Mouse (Mus musculus) midbrain, embryonic 13.5 days (tissue): ENCODE results near the gene Foxp3. TPM values are rescaled to one million over a fixed set of nuclear protein-coding genes. Genes with fewer than 3 reads are reported as not detected.
A peak's percentile ranks its signal among the peaks of the same experiment; 100 is the strongest.

Experiments
- ATAC-seq: fragments of 200-750 bp; cut with Nextera tagmentation; 2 replicates; pipeline ENCODE4 v1.8.0; 2017; ENCODE audit warnings: mild to moderate bottlenecking, moderate TSS enrichment, moderate library complexity
- H3K27ac ChIP-seq: fragments of 300-500 bp; sonication (generic); 2 replicates; pipeline ENCODE4 v1.5.1; 2015; ENCODE audit warnings: inconsistent platforms, mild to moderate bottlenecking, moderate library complexity
- H3K27me3 ChIP-seq: fragments of 300-500 bp; sonication (generic); 2 replicates; pipeline ENCODE4 v1.6.1; 2015; ENCODE audit warnings: mild to moderate bottlenecking, inconsistent platforms
- H3K36me3 ChIP-seq: fragments of 300-500 bp; sonication (generic); 2 replicates; pipeline ENCODE4 v1.6.1; 2015; ENCODE audit warnings: mild to moderate bottlenecking, inconsistent platforms
- H3K4me1 ChIP-seq: fragments of 300-500 bp; sonication (generic); replicated peaks from 2 replicates; pipeline ENCODE4 v1.6.1; 2015; ENCODE audit warnings: inconsistent platforms
- H3K4me2 ChIP-seq: fragments of 300-500 bp; sonication (generic); replicated peaks from 2 replicates; pipeline ENCODE4 v1.6.1; 2015; ENCODE audit warnings: moderate library complexity, mild to moderate bottlenecking, inconsistent platforms
- H3K4me3 ChIP-seq: fragments of 300-500 bp; sonication (generic); replicated peaks from 2 replicates; pipeline ENCODE4 v1.5.1; 2015; ENCODE audit warnings: mild to moderate bottlenecking, inconsistent platforms
- H3K9ac ChIP-seq: fragments of 300-500 bp; sonication (generic); replicated peaks from 2 replicates; pipeline ENCODE4 v1.6.1; 2015; ENCODE audit warnings: mild to moderate bottlenecking, inconsistent platforms
- H3K9me3 ChIP-seq: fragments of 300-500 bp; sonication (generic); 2 replicates; pipeline ENCODE4 v1.6.1; 2016; ENCODE audit warnings: mild to moderate bottlenecking, inconsistent platforms
- WGBS: fragments of 180-500 bp; shearing (Covaris S2); methylation state at CpG from one replicate; pipeline ENCODE4 v1.1.7; 2015; 5-methylcytosine and 5-hydroxymethylcytosine counted together
- polyA plus RNA-seq: library from polyadenylated mRNA; unstranded; fragments of >200 nt; fragmentation: Nextera tagmentation; extraction: Ambion mirVana; gene quantifications from 2 replicates; pipeline ENCODE4 v1.2.1, GENCODE M21; 2015

Foxp3 gene
- polyA plus RNA-seq = 0.11 and 0.30 TPM in 2 replicates

DNA sequence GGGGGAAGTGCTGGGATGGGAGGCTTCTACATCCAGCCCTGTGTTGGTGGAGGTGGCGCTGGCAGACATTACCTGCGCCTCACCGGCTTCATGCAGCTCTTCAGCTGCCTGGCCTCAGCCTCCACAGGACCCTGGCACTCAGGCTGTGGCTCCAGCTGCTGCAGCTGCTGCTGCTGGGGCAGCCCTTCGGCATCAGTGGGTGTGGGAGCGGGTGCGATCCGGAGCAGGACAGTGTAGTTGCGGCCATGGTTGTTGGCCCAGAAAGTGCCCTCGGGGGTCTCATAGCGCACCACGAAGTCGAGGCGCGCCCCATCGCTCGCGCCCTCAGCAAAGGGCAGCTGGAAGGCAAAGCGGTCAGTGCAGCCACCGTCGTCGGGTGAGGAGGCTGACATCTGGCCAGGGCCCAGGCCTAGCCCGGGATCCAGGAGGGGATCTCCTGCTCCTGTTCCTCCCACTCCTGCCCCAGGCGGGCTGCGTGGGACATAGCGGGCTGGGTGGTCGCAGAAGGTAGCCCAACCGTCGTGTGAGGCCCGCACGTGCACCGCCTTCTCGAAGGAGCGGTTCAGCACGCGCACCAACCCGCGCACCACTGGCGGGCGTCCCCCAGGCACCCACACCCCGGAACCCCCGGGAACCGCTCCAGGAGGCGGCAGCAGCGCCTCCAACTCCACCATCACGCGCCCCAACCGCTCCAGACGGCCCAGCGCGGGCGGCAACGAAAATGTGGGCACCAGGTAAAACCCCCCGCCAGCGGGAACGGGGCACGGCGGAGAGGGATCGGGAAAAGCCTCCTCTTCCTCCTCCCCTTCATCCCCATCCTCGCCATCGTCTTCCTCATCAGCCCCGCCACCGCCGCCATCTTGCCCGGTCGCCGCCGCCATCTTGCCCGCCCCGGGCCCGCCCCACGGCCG, at the start of gene Foxp3:
Gene Foxp3 (plus strand): TSS at position 469 of the 911 bp plus-strand sequence.
- Histone ChIP-seq H3K9me3 (no peaks in the 10 kb centered on the region), H3K4me2 (peak within 1 kb of the TSS; percentile 62), H3K9ac (peak within 1 kb of the TSS; percentile 77), H3K36me3 (no peaks in the 10 kb centered on the region), H3K4me3 (peak within 1 kb of the TSS; percentile 53), H3K4me1 (peaks cover 34% of the 10 kb centered on the region), H3K27ac (peak within 1 kb of the TSS; percentile 90), H3K27me3 (no peaks in the 10 kb centered on the region)
- ATAC-seq = peak; percentile 11
- 44% methylated on average over 55 of the region's 72 CpGs for WGBS

- Histone ChIP-seq H3K27me3 (no peaks in the 10 kb centered on the region), H3K4me3 (no peak overlapping the region), H3K4me2 (no peak overlapping the region), H3K9ac (no peak overlapping the region), H3K4me1 (0 out of 2 replicates have a peak, but pooled peaks cover 3% of the 10 kb centered on the region), H3K27ac (no peak overlapping the region), H3K9me3 (no peaks in the 10 kb centered on the region), H3K36me3 (no peaks in the 10 kb centered on the region)
- 34% methylated on average over 3 of the region's 3 CpGs for WGBS
- ATAC-seq = no peak
Observed at GRCm38 (mm10) chrX:7524961-7525360, 48.5 kb upstream of the Foxp3 start.

- Histone ChIP-seq H3K4me1 (no peaks in the 10 kb centered on the region), H3K4me2 (no peak overlapping the region), H3K27ac (no peak overlapping the region), H3K9ac (no peak overlapping the region), H3K9me3 (no peaks in the 10 kb centered on the region), H3K4me3 (no peak overlapping the region), H3K27me3 (no peaks in the 10 kb centered on the region), H3K36me3 (no peaks in the 10 kb centered on the region)
- 89% methylated on average over 4 of the region's 4 CpGs for WGBS
- no peak for ATAC-seq
Observed at GRCm38 (mm10) chrX:7553474-7553873, 20.0 kb upstream of the Foxp3 start.

DNA sequence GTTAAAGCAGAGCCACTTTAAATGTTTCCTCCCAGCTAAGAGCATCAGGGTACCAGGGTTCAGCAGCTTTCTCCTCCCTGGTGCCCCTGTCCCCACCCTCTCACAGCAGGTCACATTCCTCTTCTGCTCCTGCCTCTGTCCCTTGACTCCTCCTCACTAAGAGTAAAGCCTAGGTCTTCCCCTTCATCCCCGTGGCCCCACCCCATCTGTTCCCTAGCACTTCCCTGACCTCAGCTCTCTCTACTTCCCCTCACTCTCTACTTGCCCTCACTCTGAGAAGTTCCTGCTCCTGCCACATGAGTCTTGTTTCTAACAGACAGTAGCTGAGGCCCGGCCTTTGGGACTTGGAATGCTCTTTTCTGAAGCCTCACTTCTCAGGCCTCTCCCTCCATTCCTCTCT, 10.4 kb upstream of the Foxp3 start:
- no peak overlapping the region for H3K4me3 ChIP-seq
- no peak for ATAC-seq
- no peak overlapping the region for H3K9ac ChIP-seq
- no peak overlapping the region for H3K4me2 ChIP-seq
- H3K36me3 ChIP-seq = peaks cover 14% of the 10 kb centered on the region
- no peaks in the 10 kb centered on the region for H3K4me1 ChIP-seq
- WGBS = 44% methylated on average over 2 of the region's 2 CpGs
- no peaks in the 10 kb centered on the region for H3K27me3 ChIP-seq
- H3K27ac ChIP-seq = no peak overlapping the region
- H3K9me3 ChIP-seq = no peaks in the 10 kb centered on the region

- Histone ChIP-seq H3K36me3 (no peaks in the 10 kb centered on the region), H3K4me2 (no peak overlapping the region), H3K9me3 (no peaks in the 10 kb centered on the region), H3K4me1 (peaks cover 14% of the 10 kb centered on the region), H3K27me3 (no peaks in the 10 kb centered on the region), H3K9ac (no peak overlapping the region), H3K4me3 (no peak overlapping the region), H3K27ac (no peak overlapping the region)
- ATAC-seq = no peak
- 83% methylated on average over 6 of the region's 6 CpGs for WGBS
Observed at GRCm38 (mm10) chrX:7566352-7566751, 7.1 kb upstream of the Foxp3 start.

- Histone ChIP-seq H3K4me3 (no peak overlapping the region), H3K27me3 (no peaks in the 10 kb centered on the region), H3K27ac (no peak overlapping the region), H3K9me3 (no peaks in the 10 kb centered on the region), H3K9ac (no peak overlapping the region), H3K36me3 (no peaks in the 10 kb centered on the region), H3K4me1 (peaks cover 25% of the 10 kb centered on the region), H3K4me2 (no peak overlapping the region)
- WGBS = 69% methylated on average over 9 of the region's 9 CpGs
- ATAC-seq = no peak
Observed at GRCm38 (mm10) chrX:7567491-7567890, 6.0 kb upstream of the Foxp3 start.

DNA sequence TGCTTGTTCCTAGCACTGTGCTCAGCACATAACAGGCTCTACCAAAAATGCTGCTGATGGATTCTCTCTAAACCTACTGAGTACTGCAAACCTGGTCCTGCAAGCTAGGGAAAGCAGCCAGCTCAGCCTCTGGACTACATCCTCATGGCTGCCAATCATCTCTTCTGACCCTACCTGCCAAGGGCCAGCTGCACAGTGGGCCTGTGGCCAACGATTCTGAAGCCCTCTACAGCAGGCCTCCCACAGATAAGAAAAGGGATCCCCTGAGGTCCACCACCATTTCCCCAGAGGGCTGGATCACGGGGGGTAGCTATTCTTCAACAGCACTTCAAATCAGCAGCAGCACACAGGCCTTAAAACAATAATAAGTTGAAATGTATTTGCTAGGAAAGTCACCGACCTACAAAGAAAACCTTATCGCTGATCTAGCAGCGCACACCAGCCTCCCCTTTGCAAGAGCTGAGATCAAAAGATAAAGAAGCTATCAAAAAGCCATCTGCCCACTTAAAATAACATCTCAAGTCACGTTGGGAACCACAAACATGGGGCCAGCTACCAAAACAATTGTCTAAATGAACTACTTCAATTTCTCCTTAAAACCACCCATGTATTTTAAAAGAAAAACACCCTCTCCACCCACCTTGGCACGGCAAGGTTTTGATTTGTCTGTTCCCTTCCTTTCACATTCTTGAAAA, 2.8 kb upstream of the Foxp3 start:
- Histone ChIP-seq H3K4me1 (peaks cover 34% of the 10 kb centered on the region), H3K4me3 (no peak overlapping the region), H3K36me3 (no peaks in the 10 kb centered on the region), H3K27ac (no peak overlapping the region), H3K9ac (no peak overlapping the region), H3K4me2 (no peak overlapping the region), H3K9me3 (no peaks in the 10 kb centered on the region), H3K27me3 (no peaks in the 10 kb centered on the region)
- no peak for ATAC-seq
- WGBS = 71% methylated on average over 7 of the region's 7 CpGs

DNA sequence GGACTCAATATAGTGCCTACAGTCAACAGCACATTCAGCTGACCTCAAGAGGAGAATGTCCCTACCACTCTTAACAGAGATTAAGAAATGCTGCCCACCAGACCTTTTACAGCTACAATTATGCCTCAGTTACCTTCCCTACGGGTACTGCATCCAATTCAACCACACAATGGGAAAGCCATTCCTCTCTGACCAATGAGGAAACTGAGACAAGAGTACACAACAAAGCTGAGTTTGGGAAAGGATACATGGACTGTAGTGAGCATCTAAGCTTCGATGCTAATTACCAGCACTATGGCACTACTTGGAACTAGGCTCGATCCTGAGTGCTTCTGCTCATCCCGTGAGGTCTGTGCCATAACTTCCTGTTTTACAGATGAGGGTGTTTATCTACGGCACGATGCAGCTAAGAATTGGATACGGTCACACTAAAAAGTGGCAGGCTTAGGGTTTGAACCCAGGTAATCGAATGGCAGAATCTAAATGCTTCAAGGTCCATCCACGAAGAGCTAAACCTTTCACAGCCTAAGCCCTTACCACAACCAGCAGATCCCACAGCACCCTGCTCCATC, 1.8 kb upstream of the Foxp3 start:
- Histone ChIP-seq H3K4me2 (no peak overlapping the region), H3K27ac (no peak overlapping the region), H3K9ac (no peak overlapping the region), H3K27me3 (no peaks in the 10 kb centered on the region), H3K9me3 (no peaks in the 10 kb centered on the region), H3K36me3 (no peaks in the 10 kb centered on the region), H3K4me1 (peaks cover 34% of the 10 kb centered on the region), H3K4me3 (no peak overlapping the region)
- ATAC-seq = no peak
- WGBS = 91% methylated on average over 9 of the region's 9 CpGs

DNA sequence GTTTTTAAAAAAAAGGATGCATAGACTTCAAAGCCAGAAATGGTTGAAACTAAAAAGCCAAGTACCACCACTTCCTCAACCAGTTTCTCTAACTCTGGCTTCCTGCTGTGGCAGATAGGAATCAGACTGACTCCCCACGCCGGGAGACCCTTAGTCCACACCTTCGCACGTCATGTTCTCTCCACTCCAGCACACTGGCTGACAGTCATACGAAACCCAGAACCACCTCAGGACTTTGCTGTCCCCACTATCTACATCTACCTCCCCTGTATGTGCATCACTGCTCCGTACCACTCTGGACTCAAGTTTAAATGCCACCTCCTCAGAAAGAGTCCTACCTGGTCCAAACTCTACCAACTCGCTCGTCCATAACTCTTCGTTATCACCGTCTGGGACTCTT, 978 bp upstream of the Foxp3 start:
- Histone ChIP-seq H3K4me2 (peak overlapping the region; percentile 62), H3K27me3 (no peaks in the 10 kb centered on the region), H3K4me3 (0 out of 2 replicates have a peak overlapping the region, but pooled peaks have one; percentile 53), H3K4me1 (peaks cover 34% of the 10 kb centered on the region), H3K9ac (no peak overlapping the region), H3K27ac (no peak overlapping the region), H3K36me3 (no peaks in the 10 kb centered on the region), H3K9me3 (no peaks in the 10 kb centered on the region)
- no peak for ATAC-seq
- 94% methylated on average over 10 of the region's 10 CpGs for WGBS

GRCm38 (mm10) chrX:7574087-7574884, 842 bp downstream of the Foxp3 start, which contains the start of gene Ppp1r3f:
Ppp1r3f (minus strand) TSS chrX:7574283.
- ATAC-seq = peak; percentile 98
- H3K4me2 ChIP-seq = peak within 1 kb of the TSS; percentile 62
- WGBS = 21% methylated on average over 55 of the region's 65 CpGs
- no peaks in the 10 kb centered on the region for H3K27me3 ChIP-seq
- peak within 1 kb of the TSS; percentile 90 for H3K27ac ChIP-seq
- H3K4me1 ChIP-seq = peaks cover 34% of the 10 kb centered on the region
- no peaks in the 10 kb centered on the region for H3K36me3 ChIP-seq
- H3K4me3 ChIP-seq = peak within 1 kb of the TSS; percentile 53
- peak within 1 kb of the TSS; percentile 77 for H3K9ac ChIP-seq
- H3K9me3 ChIP-seq = no peaks in the 10 kb centered on the region

DNA sequence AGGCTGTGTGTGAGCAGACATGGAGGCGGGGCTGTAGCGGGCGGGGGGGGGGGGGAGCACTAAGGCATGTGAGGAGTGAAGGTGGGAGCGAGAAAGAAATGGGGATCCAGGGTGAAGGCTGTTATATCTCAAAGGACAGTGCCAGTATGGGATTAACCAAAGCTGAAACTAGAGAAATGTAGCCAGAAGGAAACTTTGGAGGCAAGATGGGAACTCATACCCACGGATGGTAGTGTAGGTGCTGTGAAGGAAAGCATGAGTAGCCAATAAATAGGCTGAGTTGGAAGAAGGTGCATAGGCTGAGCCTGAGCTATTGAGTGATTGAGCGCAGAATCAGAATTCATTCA, 1.4 kb downstream of the Foxp3 start:
- H3K4me2 ChIP-seq = peak overlapping the region; percentile 49
- H3K9ac ChIP-seq = no peak overlapping the region; the same call in 1 of the 2 replicates
- peak overlapping the region; percentile 85 for H3K27ac ChIP-seq
- H3K36me3 ChIP-seq = no peaks in the 10 kb centered on the region
- peak; percentile 8; the same call in 1 of the 2 replicates for ATAC-seq
- peak overlapping the region; percentile 53 for H3K4me3 ChIP-seq
- H3K9me3 ChIP-seq = no peaks in the 10 kb centered on the region
- 25% methylated on average over 5 of the region's 6 CpGs for WGBS
- peaks cover 32% of the 10 kb centered on the region for H3K4me1 ChIP-seq
- no peaks in the 10 kb centered on the region for H3K27me3 ChIP-seq
